Mouse (Mus musculus): ENCODE results near the gene Adora2b. TPM values are rescaled to one million over a fixed set of nuclear protein-coding genes. Genes with fewer than 3 reads are reported as not detected.
A peak's percentile ranks its signal among the peaks of the same experiment; 100 is the strongest.

Adora2b gene
- polyA plus RNA-seq (2016; fragmentation: Nextera tagmentation; extraction: Ambion mirVana): 5.1 and 6.2 TPM in 2 replicates

- Histone ChIP-seq H3K4me2 (replicated peaks) (peak within 1 kb of the TSS; percentile 99), H3K27me3 (peaks cover 39% of the 10 kb centered on the region), H3K9ac (peak within 1 kb of the TSS; percentile 59), H3K4me3 (peak within 1 kb of the TSS; percentile 65), H3K9me3 (replicated peaks) (no peaks in the 10 kb centered on the region; the same call in 1 of the 2 replicates), H3K36me3 (no peaks in the 10 kb centered on the region), H3K27ac (no peak within 1 kb of the TSS), H3K4me1 (peaks cover 24% of the 10 kb centered on the region)
- peak; percentile 94 for ATAC-seq (ENCODE audit: low FRiP score)
- 1% methylated on average over 69 of the region's 69 CpGs for WGBS
Observed at GRCm38 (mm10) chr11:62248401-62249244, at the start of gene Adora2b. TSS of gene Adora2b (plus strand) at chr11:62248984.

GRCm38 (mm10) chr11:62200901-62201512 lies 47.8 kb upstream of the Adora2b start:
- Histone ChIP-seq H3K27me3 (no peaks in the 10 kb centered on the region), H3K4me3 (no peak overlapping the region), H3K4me2 (replicated peaks) (no peak overlapping the region), H3K9me3 (replicated peaks) (no peaks in the 10 kb centered on the region), H3K27ac (no peak overlapping the region), H3K4me1 (no peaks in the 10 kb centered on the region), H3K36me3 (no peaks in the 10 kb centered on the region), H3K9ac (no peak overlapping the region)
- ATAC-seq (ENCODE audit: low FRiP score): no peak
- 90% methylated on average over 5 of the region's 5 CpGs for WGBS

GRCm38 (mm10) chr11:62202645-62203044 lies 46.1 kb upstream of the Adora2b start:
- Histone ChIP-seq H3K4me2 (replicated peaks) (no peak overlapping the region), H3K9ac (no peak overlapping the region), H3K36me3 (0 out of 2 replicates have a peak, but pooled peaks cover 3% of the 10 kb centered on the region), H3K9me3 (replicated peaks) (no peaks in the 10 kb centered on the region), H3K27ac (no peak overlapping the region), H3K27me3 (no peaks in the 10 kb centered on the region), H3K4me3 (no peak overlapping the region), H3K4me1 (no peaks in the 10 kb centered on the region)
- ATAC-seq (ENCODE audit: low FRiP score): no peak
- 86% methylated on average over 1 of the region's 1 CpGs for WGBS

GRCm38 (mm10) chr11:62209111-62209510 lies 39.7 kb upstream of the Adora2b start:
- 57% methylated on average over 2 of the region's 2 CpGs for WGBS
- no peaks in the 10 kb centered on the region for H3K9me3 ChIP-seq (replicated peaks)
- no peaks in the 10 kb centered on the region for H3K4me1 ChIP-seq
- H3K9ac ChIP-seq: no peak overlapping the region
- H3K36me3 ChIP-seq: peaks cover 3% of the 10 kb centered on the region; the same call in 1 of the 2 replicates
- H3K27me3 ChIP-seq: no peaks in the 10 kb centered on the region
- no peak overlapping the region for H3K27ac ChIP-seq
- no peak overlapping the region for H3K4me3 ChIP-seq
- no peak for ATAC-seq (ENCODE audit: low FRiP score)
- no peak overlapping the region for H3K4me2 ChIP-seq (replicated peaks)

- peak overlapping the region; percentile 12; the same call in 1 of the 2 replicates for H3K27ac ChIP-seq
- ATAC-seq (ENCODE audit: low FRiP score): no peak
- no peak overlapping the region for H3K4me3 ChIP-seq
Observed at GRCm38 (mm10) chr11:62209891-62210290, 38.9 kb upstream of the Adora2b start.

GRCm38 (mm10) chr11:62213384-62213989 lies 35.3 kb upstream of the Adora2b start:
- no peaks in the 10 kb centered on the region for H3K27me3 ChIP-seq
- H3K36me3 ChIP-seq: no peaks in the 10 kb centered on the region; the same call in 1 of the 2 replicates
- H3K27ac ChIP-seq: no peak overlapping the region
- WGBS: 94% methylated on average over 12 of the region's 12 CpGs
- H3K4me3 ChIP-seq: no peak overlapping the region
- ATAC-seq (ENCODE audit: low FRiP score): no peak
- no peak overlapping the region for H3K9ac ChIP-seq
- H3K4me2 ChIP-seq (replicated peaks): no peak overlapping the region
- no peaks in the 10 kb centered on the region for H3K9me3 ChIP-seq (replicated peaks)
- no peaks in the 10 kb centered on the region for H3K4me1 ChIP-seq

More at GRCm38 (mm10) chr11:62209891-62210290, 38.9 kb upstream of the Adora2b start:
- no peaks in the 10 kb centered on the region for H3K9me3 ChIP-seq (replicated peaks)
- peaks cover 3% of the 10 kb centered on the region; the same call in 1 of the 2 replicates for H3K36me3 ChIP-seq
- no peaks in the 10 kb centered on the region for H3K27me3 ChIP-seq
- H3K9ac ChIP-seq: no peak overlapping the region
- no peak overlapping the region for H3K4me2 ChIP-seq (replicated peaks)
- 72% methylated on average over 4 of the region's 4 CpGs for WGBS
- no peaks in the 10 kb centered on the region for H3K4me1 ChIP-seq

- Histone ChIP-seq H3K9me3 (replicated peaks) (no peaks in the 10 kb centered on the region), H3K4me1 (no peaks in the 10 kb centered on the region), H3K9ac (no peak overlapping the region), H3K4me2 (replicated peaks) (no peak overlapping the region), H3K4me3 (no peak overlapping the region), H3K36me3 (peaks cover 4% of the 10 kb centered on the region; the same call in 1 of the 2 replicates), H3K27me3 (no peaks in the 10 kb centered on the region), H3K27ac (no peak overlapping the region)
- WGBS: 60% methylated on average over 2 of the region's 2 CpGs
- ATAC-seq (ENCODE audit: low FRiP score): no peak
Observed at GRCm38 (mm10) chr11:62215107-62215506, 33.7 kb upstream of the Adora2b start.

- WGBS: 70% methylated on average over 6 of the region's 6 CpGs
- 0 out of 2 replicates have a peak, but pooled peaks cover 4% of the 10 kb centered on the region for H3K36me3 ChIP-seq
- H3K9ac ChIP-seq: no peak overlapping the region
- H3K27ac ChIP-seq: no peak overlapping the region
- no peaks in the 10 kb centered on the region for H3K9me3 ChIP-seq (replicated peaks)
- H3K4me3 ChIP-seq: no peak overlapping the region
- no peaks in the 10 kb centered on the region for H3K27me3 ChIP-seq
- no peak overlapping the region for H3K4me2 ChIP-seq (replicated peaks)
- no peak for ATAC-seq (ENCODE audit: low FRiP score)
- no peaks in the 10 kb centered on the region for H3K4me1 ChIP-seq
Observed at GRCm38 (mm10) chr11:62217751-62218150, 31.0 kb upstream of the Adora2b start.

- no peak for ATAC-seq (ENCODE audit: low FRiP score)
- WGBS: 81% methylated on average over 7 of the region's 7 CpGs
- no peak overlapping the region for H3K27ac ChIP-seq
Observed at GRCm38 (mm10) chr11:62220756-62221510, 27.9 kb upstream of the Adora2b start.

GRCm38 (mm10) chr11:62223416-62223815 lies 25.4 kb upstream of the Adora2b start:
- 0 out of 2 replicates have a peak, but pooled peaks cover 4% of the 10 kb centered on the region for H3K36me3 ChIP-seq
- WGBS: 86% methylated on average over 5 of the region's 5 CpGs
- no peak overlapping the region for H3K4me3 ChIP-seq
- H3K4me1 ChIP-seq: no peaks in the 10 kb centered on the region
- H3K9me3 ChIP-seq (replicated peaks): no peaks in the 10 kb centered on the region
- H3K4me2 ChIP-seq (replicated peaks): no peak overlapping the region
- H3K27me3 ChIP-seq: no peaks in the 10 kb centered on the region
- ATAC-seq (ENCODE audit: low FRiP score): no peak
- no peak overlapping the region for H3K27ac ChIP-seq
- no peak overlapping the region for H3K9ac ChIP-seq

More at GRCm38 (mm10) chr11:62220756-62221510, 27.9 kb upstream of the Adora2b start:
- Histone ChIP-seq H3K9me3 (replicated peaks) (no peaks in the 10 kb centered on the region), H3K27me3 (no peaks in the 10 kb centered on the region), H3K4me3 (no peak overlapping the region), H3K36me3 (0 out of 2 replicates have a peak, but pooled peaks cover 4% of the 10 kb centered on the region), H3K4me2 (replicated peaks) (no peak overlapping the region), H3K9ac (no peak overlapping the region), H3K4me1 (no peaks in the 10 kb centered on the region)

- no peak overlapping the region for H3K9ac ChIP-seq
- 95% methylated on average over 7 of the region's 7 CpGs for WGBS
- H3K27ac ChIP-seq: no peak overlapping the region
- no peak for ATAC-seq (ENCODE audit: low FRiP score)
- no peaks in the 10 kb centered on the region for H3K4me1 ChIP-seq
- 0 out of 2 replicates have a peak, but pooled peaks cover 4% of the 10 kb centered on the region for H3K36me3 ChIP-seq
- H3K9me3 ChIP-seq (replicated peaks): no peaks in the 10 kb centered on the region
- H3K4me3 ChIP-seq: no peak overlapping the region
- H3K4me2 ChIP-seq (replicated peaks): no peak overlapping the region
- H3K27me3 ChIP-seq: no peaks in the 10 kb centered on the region
Observed at GRCm38 (mm10) chr11:62223962-62224361, 24.8 kb upstream of the Adora2b start.
